Mouse (Mus musculus): ENCODE data around the gene Nrxn3. TPM values are rescaled to one million over a fixed set of nuclear protein-coding genes. Genes with fewer than 3 reads are reported as not detected.

Gene Nrxn3
- polyA plus RNA-seq, 1 experiment = 0.47 TPM

- Histone ChIP-seq H3K4me3 (ENCODE audit: low read depth, low read length) (no peak overlapping the region), H3K4me1 (ENCODE audit: control insufficient read depth, insufficient read depth, insufficient read length, low read length) (no peaks in the 10 kb centered on the region), H3K27me3 (ENCODE audit: control insufficient read depth, insufficient read depth, low read length) (no peaks in the 10 kb centered on the region), H3K27ac (ENCODE audit: insufficient read depth, low read depth, low read length) (no peak overlapping the region), H3K36me3 (ENCODE audit: control insufficient read depth, insufficient read depth, low read length) (no peaks in the 10 kb centered on the region)
- WGBS = 77% methylated on average over 2 of the region's 2 CpGs
- TF ChIP-seq POLR2A (IDR thresholded peaks at IDR 0.05; ENCODE audit: low read depth, low read length) (no peak), CTCF (IDR thresholded peaks at IDR 0.05; ENCODE audit: extremely low read depth, insufficient read length, insufficient replicate concordance, low read depth, low read length) (no peak)
These were observed 52.0 kb downstream of the Nrxn3 start for GRCm38 (mm10) chr12:88774666-88775065.

GRCm38 (mm10) chr12:88778036-88778435 lies 55.4 kb downstream of the Nrxn3 start:
- 82% methylated on average over 1 of the region's 1 CpGs for WGBS
- H3K27me3 ChIP-seq (ENCODE audit: control insufficient read depth, insufficient read depth, low read length) = no peaks in the 10 kb centered on the region
- H3K4me1 ChIP-seq (ENCODE audit: control insufficient read depth, insufficient read depth, insufficient read length, low read length) = no peaks in the 10 kb centered on the region
- H3K36me3 ChIP-seq (ENCODE audit: control insufficient read depth, insufficient read depth, low read length) = no peaks in the 10 kb centered on the region
- H3K4me3 ChIP-seq (ENCODE audit: low read depth, low read length) = no peak overlapping the region
- TF ChIP-seq POLR2A (IDR thresholded peaks at IDR 0.05; ENCODE audit: low read depth, low read length) (no peak), CTCF (IDR thresholded peaks at IDR 0.05; ENCODE audit: extremely low read depth, insufficient read length, insufficient replicate concordance, low read depth, low read length) (no peak)
- no peak overlapping the region for H3K27ac ChIP-seq (ENCODE audit: insufficient read depth, low read depth, low read length)

- H3K27ac ChIP-seq (ENCODE audit: insufficient read depth, low read depth, low read length) = no peak overlapping the region
- no peak overlapping the region for H3K4me3 ChIP-seq (ENCODE audit: low read depth, low read length)
- TF ChIP-seq POLR2A (IDR thresholded peaks at IDR 0.05; ENCODE audit: low read depth, low read length) (no peak), CTCF (IDR thresholded peaks at IDR 0.05; ENCODE audit: extremely low read depth, insufficient read length, insufficient replicate concordance, low read depth, low read length) (no peak)
- no peaks in the 10 kb centered on the region for H3K4me1 ChIP-seq (ENCODE audit: control insufficient read depth, insufficient read depth, insufficient read length, low read length)
- WGBS = 45% methylated on average over 10 of the region's 10 CpGs
- H3K27me3 ChIP-seq (ENCODE audit: control insufficient read depth, insufficient read depth, low read length) = no peaks in the 10 kb centered on the region
- no peaks in the 10 kb centered on the region for H3K36me3 ChIP-seq (ENCODE audit: control insufficient read depth, insufficient read depth, low read length)
These were observed 61.8 kb downstream of the Nrxn3 start for GRCm38 (mm10) chr12:88784199-88785147.

- Histone ChIP-seq H3K27ac (ENCODE audit: insufficient read depth, low read depth, low read length) (no peak overlapping the region), H3K27me3 (ENCODE audit: control insufficient read depth, insufficient read depth, low read length) (no peaks in the 10 kb centered on the region), H3K4me3 (ENCODE audit: low read depth, low read length) (no peak overlapping the region), H3K36me3 (ENCODE audit: control insufficient read depth, insufficient read depth, low read length) (no peaks in the 10 kb centered on the region), H3K4me1 (ENCODE audit: control insufficient read depth, insufficient read depth, insufficient read length, low read length) (no peaks in the 10 kb centered on the region)
- TF ChIP-seq POLR2A (IDR thresholded peaks at IDR 0.05; ENCODE audit: low read depth, low read length) (no peak), CTCF (IDR thresholded peaks at IDR 0.05; ENCODE audit: extremely low read depth, insufficient read length, insufficient replicate concordance, low read depth, low read length) (no peak)
- 85% methylated on average over 1 of the region's 1 CpGs for WGBS
These were observed 70.6 kb downstream of the Nrxn3 start for GRCm38 (mm10) chr12:88793314-88793713.

- 39% methylated on average over 6 of the region's 6 CpGs for WGBS
- no peak for TF ChIP-seq CTCF (IDR thresholded peaks at IDR 0.05; ENCODE audit: extremely low read depth, insufficient read length, insufficient replicate concordance, low read depth, low read length)
- no peak for TF ChIP-seq POLR2A (IDR thresholded peaks at IDR 0.05; ENCODE audit: low read depth, low read length)
- Histone ChIP-seq H3K27me3 (ENCODE audit: control insufficient read depth, insufficient read depth, low read length) (no peaks in the 10 kb centered on the region), H3K36me3 (ENCODE audit: control insufficient read depth, insufficient read depth, low read length) (no peaks in the 10 kb centered on the region), H3K4me1 (ENCODE audit: control insufficient read depth, insufficient read depth, insufficient read length, low read length) (no peaks in the 10 kb centered on the region), H3K4me3 (ENCODE audit: low read depth, low read length) (no peak overlapping the region), H3K27ac (ENCODE audit: insufficient read depth, low read depth, low read length) (no peak overlapping the region)
These were observed 78.4 kb downstream of the Nrxn3 start for GRCm38 (mm10) chr12:88800990-88801655.

GRCm38 (mm10) chr12:88801656-88802007 lies 79.0 kb downstream of the Nrxn3 start:
- TF ChIP-seq CTCF (IDR thresholded peaks at IDR 0.05; ENCODE audit: extremely low read depth, insufficient read length, insufficient replicate concordance, low read depth, low read length) = no peak
- no peak for TF ChIP-seq POLR2A (IDR thresholded peaks at IDR 0.05; ENCODE audit: low read depth, low read length)
- no peaks in the 10 kb centered on the region for H3K27me3 ChIP-seq (ENCODE audit: control insufficient read depth, insufficient read depth, low read length)
- no peaks in the 10 kb centered on the region for H3K4me1 ChIP-seq (ENCODE audit: control insufficient read depth, insufficient read depth, insufficient read length, low read length)
- no peak overlapping the region for H3K27ac ChIP-seq (ENCODE audit: insufficient read depth, low read depth, low read length)
- no peaks in the 10 kb centered on the region for H3K36me3 ChIP-seq (ENCODE audit: control insufficient read depth, insufficient read depth, low read length)
- no peak overlapping the region for H3K4me3 ChIP-seq (ENCODE audit: low read depth, low read length)
- 60% methylated on average over 1 of the region's 1 CpGs for WGBS

- WGBS = 76% methylated on average over 1 of the region's 1 CpGs
- no peak overlapping the region for H3K27ac ChIP-seq (ENCODE audit: insufficient read depth, low read depth, low read length)
- H3K4me3 ChIP-seq (ENCODE audit: low read depth, low read length) = no peak overlapping the region
- H3K36me3 ChIP-seq (ENCODE audit: control insufficient read depth, insufficient read depth, low read length) = no peaks in the 10 kb centered on the region
- TF ChIP-seq CTCF (IDR thresholded peaks at IDR 0.05; ENCODE audit: extremely low read depth, insufficient read length, insufficient replicate concordance, low read depth, low read length) (no peak), POLR2A (IDR thresholded peaks at IDR 0.05; ENCODE audit: low read depth, low read length) (no peak)
- H3K27me3 ChIP-seq (ENCODE audit: control insufficient read depth, insufficient read depth, low read length) = no peaks in the 10 kb centered on the region
- H3K4me1 ChIP-seq (ENCODE audit: control insufficient read depth, insufficient read depth, insufficient read length, low read length) = no peaks in the 10 kb centered on the region
These were observed 86.3 kb downstream of the Nrxn3 start for GRCm38 (mm10) chr12:88808947-88809346.
